In the genomic region with DNA sequence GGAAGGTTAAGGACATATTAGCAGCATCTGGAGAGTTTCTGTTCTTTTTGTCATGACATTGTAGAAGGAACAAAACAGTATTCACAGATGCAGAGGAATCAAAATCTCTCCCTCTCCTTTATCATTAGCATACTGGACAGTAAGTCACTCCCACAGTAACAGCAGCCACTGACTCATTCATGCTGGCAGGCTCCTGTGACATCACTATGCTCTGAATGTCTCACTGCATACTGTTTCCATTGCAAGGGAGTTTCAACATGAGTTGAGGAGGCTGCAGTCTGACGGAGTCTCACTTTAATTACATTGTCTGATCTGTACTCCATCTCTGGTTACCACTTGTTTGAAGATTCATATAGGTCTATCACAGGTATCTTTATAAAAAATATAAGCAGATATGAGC, we compare ENCODE assay signal across 12 mouse cellular contexts.
"Had no signal": no experiment of that assay in that cellular context is flagged by ENCODE, and none has a peak within 500 bp of the region (broad histone marks: within the 10 kb centered on the region; RNA-seq: fewer than 3 reads in every experiment).

No protein-coding gene starts in this region.

- H3K4me2 ChIP-seq: liver, embryonic 11.5 days; liver, embryonic 15.5 days; midbrain, embryonic 13.5 days had no signal

- H3K36me3 ChIP-seq: limb, embryonic 10.5 days; liver, embryonic 15.5 days; midbrain, embryonic 13.5 days had no signal

- DNase-seq: kidney, postnatal 10 days; kidney, postnatal 4 days; lung, adult 2 months; lung, postnatal 36 days had no signal

- H3K27me3 ChIP-seq: liver, embryonic 15.5 days; midbrain, embryonic 13.5 days had no signal

- H3K27ac ChIP-seq: layer of hippocampus, adult 2 months; left cerebral cortex, adult 2 months; limb, embryonic 10.5 days; liver, embryonic 15.5 days; midbrain, embryonic 13.5 days; stomach, postnatal 0 days had no signal

- H3K4me1 ChIP-seq: limb, embryonic 10.5 days; liver, embryonic 15.5 days; midbrain, embryonic 13.5 days had no signal

- ATAC-seq: lung, postnatal 0 days; midbrain, embryonic 13.5 days had no signal

- H3K9ac ChIP-seq: liver, embryonic 15.5 days; midbrain, embryonic 13.5 days had no signal

- H3K9me3 ChIP-seq: limb, embryonic 10.5 days; liver, embryonic 15.5 days; midbrain, embryonic 13.5 days had no signal

- H3K4me3 ChIP-seq: layer of hippocampus, adult 2 months; left cerebral cortex, adult 2 months; limb, embryonic 10.5 days; liver, embryonic 15.5 days; midbrain, embryonic 13.5 days had no signal
